Mouse (Mus musculus) MEL (cell line): ENCODE data around the gene Pold1. TPM values are rescaled to one million over a fixed set of nuclear protein-coding genes. Genes with fewer than 3 reads are reported as not detected.

ENCODE experiments used
- DNase-seq: peaks from one replicate; pipeline ENCODE4 v3.0.0; 2011; ENCODE audit warnings: low read depth, low spot score
- H3K27ac ChIP-seq: 2 replicates; pipeline ENCODE4 v1.5.1; 2012; ENCODE audit warnings: low read depth, mild to moderate bottlenecking, control low read depth, low read length, moderate library complexity; ENCODE audit not compliant: control insufficient read depth
- H3K27me3 ChIP-seq, 2 experiments: fragments of 150-350 bp in 1 of 2; sonication (generic) in 1 of 2; 2 replicates each; pipeline ENCODE4 v1.6.1; 2012; ENCODE audit warnings: low read length in 2 of 2, mild to moderate bottlenecking in 2 of 2, improper control_type of control experiment in 1 of 2, moderate library complexity in 1 of 2; ENCODE audit not compliant: insufficient read depth in 2 of 2, control insufficient read depth in 1 of 2
- H3K36me3 ChIP-seq, 2 experiments: 2 replicates each; pipeline ENCODE4 v1.6.1; 2012 to 2014; ENCODE audit warnings: low read length in 2 of 2, improper control_type of control experiment in 1 of 2, inconsistent platforms in 1 of 2, mild to moderate bottlenecking in 1 of 2; ENCODE audit not compliant: insufficient read depth in 2 of 2, control insufficient read depth in 1 of 2
- H3K4me1 ChIP-seq, 2 experiments: fragments of 150-350 bp in 1 of 2; sonication (generic) in 1 of 2; 2 replicates each; pipeline ENCODE4 v1.6.1; 2012; ENCODE audit warnings: low read length in 2 of 2, improper control_type of control experiment in 1 of 2, mild to moderate bottlenecking in 1 of 2; ENCODE audit not compliant: insufficient read depth in 2 of 2, control insufficient read depth in 1 of 2
- H3K4me3 ChIP-seq, 2 experiments: fragments of 150-350 bp in 1 of 2; sonication (generic) in 1 of 2; 2 replicates each; pipeline ENCODE4 v1.5.1; 2012; ENCODE audit warnings: low read depth in 2 of 2, low read length in 2 of 2, mild to moderate bottlenecking in 2 of 2, moderate library complexity in 2 of 2, control low read depth in 1 of 2, improper control_type of control experiment in 1 of 2; ENCODE audit not compliant: control insufficient read depth in 1 of 2, insufficient read depth in 1 of 2
- H3K79me2 ChIP-seq: 2 replicates; pipeline ENCODE4 v1.6.1; 2012; ENCODE audit warnings: mild to moderate bottlenecking, low read length, moderate library complexity; ENCODE audit not compliant: control insufficient read depth, poor library complexity, insufficient read depth
- H3K9ac ChIP-seq: 2 replicates; pipeline ENCODE4 v1.6.1; 2012; ENCODE audit warnings: low read depth, mild to moderate bottlenecking, control low read depth, low read length, moderate library complexity; ENCODE audit not compliant: control insufficient read depth, poor library complexity, severe bottlenecking
- H3K9me3 ChIP-seq: fragments of 150-350 bp; sonication (generic); replicated peaks from 2 replicates; pipeline ENCODE4 v1.6.1; 2012; ENCODE audit warnings: mild to moderate bottlenecking, low read length, improper control_type of control experiment, moderate library complexity; ENCODE audit not compliant: insufficient read depth
- BHLHE40 ChIP-seq: IDR thresholded peaks from 2 replicates; pipeline ENCODE4 v1.6.1; 2012; ENCODE audit warnings: low read depth, mild to moderate bottlenecking, inconsistent platforms, low read length, improper control_type of control experiment, borderline replicate concordance
- CHD2 ChIP-seq: IDR thresholded peaks from 2 replicates; pipeline ENCODE4 v1.6.1; 2011; ENCODE audit warnings: low read length, improper control_type of control experiment
- CTCF ChIP-seq, 3 experiments: IDR thresholded peaks in 2 of 3; conservative IDR thresholded peaks in 1 of 3; 2 replicates each; pipeline ENCODE4 v1.5.1; 2011 to 2012; ENCODE audit warnings: low read length in 3 of 3, low read depth in 2 of 3, mild to moderate bottlenecking in 2 of 3, improper control_type of control experiment in 1 of 3, inconsistent platforms in 1 of 3, mixed read lengths in 1 of 3, moderate library complexity in 1 of 3; ENCODE audit not compliant: control insufficient read depth in 1 of 3, insufficient read depth in 1 of 3, poor library complexity in 1 of 3, severe bottlenecking in 1 of 3
- E2F4 ChIP-seq: IDR thresholded peaks from 2 replicates; pipeline ENCODE4 v1.6.1; 2011; ENCODE audit warnings: low read depth, low read length, improper control_type of control experiment, borderline replicate concordance
- EP300 ChIP-seq, 2 experiments: IDR thresholded peaks; 2 replicates each; pipeline ENCODE4 v1.6.1; 2011; ENCODE audit warnings: improper control_type of control experiment in 2 of 2, low read length in 2 of 2, low read depth in 1 of 2, mild to moderate bottlenecking in 1 of 2
- ETS1 ChIP-seq: IDR thresholded peaks from 2 replicates; pipeline ENCODE4 v1.6.1; 2012; ENCODE audit warnings: low read depth, mild to moderate bottlenecking, inconsistent platforms, low read length, improper control_type of control experiment, moderate library complexity
- JUND ChIP-seq: IDR thresholded peaks from 2 replicates; pipeline ENCODE4 v1.6.1; 2011; ENCODE audit warnings: low read depth, mild to moderate bottlenecking, improper control_type of control experiment, low read length
- KAT2A ChIP-seq: conservative IDR thresholded peaks from 2 replicates; pipeline ENCODE4 v1.6.1; 2012; ENCODE audit warnings: low read depth, low read length, improper control_type of control experiment, inconsistent platforms
- MAFK ChIP-seq: IDR thresholded peaks from 2 replicates; pipeline ENCODE4 v1.6.1; 2011; ENCODE audit warnings: low read depth, mild to moderate bottlenecking, low read length, improper control_type of control experiment, borderline replicate concordance
- MAX ChIP-seq: IDR thresholded peaks from 2 replicates; pipeline ENCODE4 v1.6.1; 2011; ENCODE audit warnings: low read length, improper control_type of control experiment
- MYC ChIP-seq: IDR thresholded peaks from 2 replicates; pipeline ENCODE4 v1.6.1; 2011; ENCODE audit warnings: low read depth, mild to moderate bottlenecking, low read length, improper control_type of control experiment, moderate library complexity
- NELFE ChIP-seq: IDR thresholded peaks from 2 replicates; pipeline ENCODE4 v1.6.1; 2011; ENCODE audit warnings: low read depth, low read length, improper control_type of control experiment
- POLR2A ChIP-seq, 2 experiments: IDR thresholded peaks; 2 replicates each; pipeline ENCODE4 v1.6.1; 2011 to 2012; ENCODE audit warnings: low read length in 2 of 2, mild to moderate bottlenecking in 2 of 2, control low read depth in 1 of 2, improper control_type of control experiment in 1 of 2, low read depth in 1 of 2, moderate library complexity in 1 of 2; ENCODE audit not compliant: control insufficient read depth in 1 of 2, insufficient read depth in 1 of 2, poor library complexity in 1 of 2
- RAD21 ChIP-seq: IDR thresholded peaks from 2 replicates; pipeline ENCODE4 v1.6.1; 2011; ENCODE audit warnings: mild to moderate bottlenecking, low read depth, low read length, improper control_type of control experiment
- RCOR1 ChIP-seq: IDR thresholded peaks from 2 replicates; pipeline ENCODE4 v1.6.1; 2012; ENCODE audit warnings: low read depth, mild to moderate bottlenecking, inconsistent platforms, low read length, improper control_type of control experiment
- SIN3A ChIP-seq: IDR thresholded peaks from 2 replicates; pipeline ENCODE4 v1.6.1; 2012; ENCODE audit warnings: low read length, improper control_type of control experiment, inconsistent platforms
- SMC3 ChIP-seq: IDR thresholded peaks from 2 replicates; pipeline ENCODE4 v1.6.1; 2011; ENCODE audit warnings: low read depth, low read length, improper control_type of control experiment
- TAL1 ChIP-seq: IDR thresholded peaks from 2 replicates; pipeline ENCODE4 v1.6.1; 2012; ENCODE audit warnings: mild to moderate bottlenecking, inconsistent platforms, low read length, moderate library complexity, mixed read lengths
- TBP ChIP-seq: IDR thresholded peaks from 2 replicates; pipeline ENCODE4 v1.8.0; 2011; ENCODE audit warnings: low read depth, low read length, improper control_type of control experiment
- USF1 ChIP-seq: IDR thresholded peaks from 2 replicates; pipeline ENCODE4 v1.6.1; 2014; ENCODE audit warnings: low read depth, mild to moderate bottlenecking, inconsistent platforms, low read length, improper control_type of control experiment, moderate library complexity
- ZC3H11A ChIP-seq: IDR thresholded peaks from 2 replicates; pipeline ENCODE4 v1.6.1; 2012; ENCODE audit warnings: low read depth, mild to moderate bottlenecking, inconsistent platforms, low read length, improper control_type of control experiment
- ZKSCAN1 ChIP-seq: IDR thresholded peaks from 2 replicates; pipeline ENCODE4 v1.6.1; 2012; ENCODE audit warnings: low read depth, mild to moderate bottlenecking, inconsistent platforms, low read length, improper control_type of control experiment, moderate library complexity
- ZNF384 ChIP-seq: IDR thresholded peaks from 2 replicates; pipeline ENCODE4 v1.6.1; 2012; ENCODE audit warnings: low read depth, mild to moderate bottlenecking, inconsistent platforms, low read length, improper control_type of control experiment
- polyA plus RNA-seq, 2 experiments: library from polyadenylated mRNA; stranded (reverse) in 1 of 2; unstranded in 1 of 2; fragments of >175 nt in 1 of 2; fragments of >200 nt in 1 of 2; gene quantifications; 2 replicates each; pipeline versions ENCODE4 v1.2.1 to v1.2.4; 2012; ENCODE audit warnings: low replicate concordance in 2 of 2, low read depth in 1 of 2; ENCODE audit not compliant: insufficient read length in 2 of 2, insufficient read depth in 1 of 2, missing spikeins in 1 of 2
- total RNA-seq: library from RNA; depleted of rRNA; stranded (reverse); fragments of 300-350 nt; gene quantifications from 2 replicates; pipeline ENCODE4 v1.2.3, GENCODE M21; 2012

Pold1 gene
- total and polyA plus RNA-seq, 3 experiments = 87.8 to 104 TPM; not detected in 1

DNA sequence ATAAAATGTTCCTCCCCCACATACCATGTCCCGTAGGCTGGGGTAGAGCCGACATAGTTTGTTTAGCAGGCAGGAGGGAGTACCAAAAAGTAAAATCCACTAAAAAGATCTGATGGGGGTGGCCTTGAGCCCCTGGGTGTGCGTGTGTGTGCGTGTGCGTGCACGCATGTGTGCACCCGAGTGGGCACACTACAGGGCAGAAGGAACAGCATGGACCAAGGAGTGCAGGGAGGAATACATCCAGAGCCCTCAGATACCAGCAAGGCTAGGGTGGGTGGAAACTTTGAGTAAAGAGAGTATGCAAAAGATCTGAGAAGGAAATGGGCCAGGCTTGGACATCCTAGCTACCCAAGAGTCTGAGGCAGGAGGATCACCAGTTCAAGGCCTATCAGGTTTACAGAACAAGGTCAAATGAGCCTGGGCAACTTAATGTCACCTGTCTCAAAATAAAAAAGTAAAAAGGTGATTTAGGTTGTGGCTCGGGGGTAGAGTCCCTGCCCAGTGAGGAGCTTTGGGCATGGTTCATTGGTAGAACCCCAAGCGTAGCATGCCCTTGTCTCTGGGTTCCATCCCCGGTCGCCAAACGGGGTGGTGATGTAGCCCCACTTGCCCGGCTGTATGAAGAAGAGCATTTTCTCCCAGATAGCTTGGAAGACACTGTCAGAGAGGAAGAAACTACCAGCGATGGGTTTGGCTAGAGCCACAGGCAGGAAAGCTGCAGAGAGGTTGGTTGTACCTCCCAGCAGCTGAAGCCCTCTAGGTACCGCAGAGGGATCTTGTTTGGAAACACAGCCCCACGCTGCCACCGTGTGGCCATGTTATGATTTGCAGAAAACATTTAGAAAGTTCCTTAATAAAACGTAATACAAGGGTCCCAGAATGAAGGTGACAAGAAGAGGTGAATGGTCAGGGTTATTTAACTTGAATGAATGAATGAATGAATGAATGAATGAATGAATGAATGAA lies 12.1 kb upstream of the Pold1 start:
- no peak overlapping the region for H3K4me3 ChIP-seq
- no peaks in the 10 kb centered on the region for H3K27me3 ChIP-seq
- no peak overlapping the region for H3K27ac ChIP-seq
- peak; percentile 83 for DNase-seq
- H3K9ac ChIP-seq = no peak overlapping the region
- H3K36me3 ChIP-seq = peaks cover 0 to 4% of the 10 kb centered on the region in 2 experiments; a peak in 1 of 4 replicates
- peaks cover 0 to 7% of the 10 kb centered on the region in 2 experiments; a peak in 3 of 4 replicates for H3K4me1 ChIP-seq
- no peaks in the 10 kb centered on the region for H3K79me2 ChIP-seq
- TF ChIP-seq ZC3H11A (peak; percentile 62), RAD21 (peak; percentile 83), SMC3 (peak; percentile 76), MAFK (no peak), CTCF (IDR thresholded peaks at IDR 0.05 in 2 of 3, conservative IDR thresholded peaks at IDR 0.05 in 1 of 3; ENCODE audit: control insufficient read depth in 1 of 3, insufficient read depth in 1 of 3, low read depth in 2 of 3, low read length in 3 of 3, poor library complexity in 1 of 3, severe bottlenecking in 1 of 3) (peak; percentile 56 to 77 (median 67))
- no peaks in the 10 kb centered on the region for H3K9me3 ChIP-seq

DNA sequence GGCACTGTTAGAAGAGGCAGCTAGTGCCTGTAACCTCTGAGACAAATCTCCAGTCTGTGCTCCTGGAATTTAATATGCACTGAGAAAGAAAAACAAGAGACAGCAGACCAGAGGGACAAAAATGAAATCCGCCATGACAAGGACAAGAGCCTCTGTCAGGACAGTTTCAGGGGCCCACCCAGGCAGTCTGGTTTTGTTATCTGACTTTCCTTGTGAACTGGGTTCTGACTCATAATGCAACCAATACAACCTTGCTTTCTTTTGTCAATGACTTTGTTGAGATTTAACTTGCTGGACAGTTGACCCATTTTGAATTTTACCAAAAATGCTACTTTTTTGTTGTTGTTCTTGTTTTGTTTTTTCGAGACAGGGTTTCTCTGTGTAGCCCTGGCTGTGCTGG lies 9.0 kb upstream of the Pold1 start:
- H3K4me1 ChIP-seq = peaks cover 0 to 14% of the 10 kb centered on the region in 2 experiments; a peak in 3 of 4 replicates
- no peak overlapping the region for H3K9ac ChIP-seq
- H3K4me3 ChIP-seq = no peak overlapping the region
- no peak for TF ChIP-seq ZKSCAN1
- TF ChIP-seq TBP = no peak
- TF ChIP-seq E2F4 = no peak
- TF ChIP-seq RAD21 = no peak
- no peak for TF ChIP-seq SIN3A
- TF ChIP-seq POLR2A (IDR thresholded peaks at IDR 0.05; ENCODE audit: control insufficient read depth in 1 of 2, insufficient read depth in 1 of 2, low read depth in 1 of 2, low read length in 2 of 2, poor library complexity in 1 of 2) = no peak
- no peak for DNase-seq
- no peak overlapping the region for H3K27ac ChIP-seq
- H3K79me2 ChIP-seq = peaks cover 5% of the 10 kb centered on the region
- no peaks in the 10 kb centered on the region for H3K27me3 ChIP-seq
- peaks cover 0 to 4% of the 10 kb centered on the region in 2 experiments; a peak in 1 of 4 replicates for H3K36me3 ChIP-seq
- no peaks in the 10 kb centered on the region for H3K9me3 ChIP-seq

DNA sequence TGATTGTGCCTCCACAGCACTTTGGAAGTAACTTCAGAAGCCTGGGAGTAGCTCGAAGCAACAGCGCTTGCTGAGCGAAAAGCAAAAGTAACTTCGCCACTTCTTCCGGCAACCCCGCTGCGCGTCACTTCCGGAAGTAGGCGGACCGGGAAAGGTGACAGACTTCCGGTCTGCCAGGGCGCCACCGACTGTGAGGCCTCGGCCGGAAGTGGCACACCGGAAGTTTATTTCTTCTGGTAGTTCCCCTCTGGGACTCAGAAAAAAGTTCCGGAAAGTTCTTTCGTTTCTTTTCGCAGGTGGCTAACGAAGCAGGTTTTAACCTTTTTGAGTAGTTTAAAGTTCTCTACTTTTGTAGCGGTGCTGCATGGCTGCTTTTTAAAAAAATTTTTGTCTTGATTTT lies 5.2 kb upstream of the Pold1 start, which contains the start of gene Nr1h2:
Gene Nr1h2, minus strand, starts transcription at position 126 of the 400 bp plus-strand sequence.
- Histone ChIP-seq H3K27ac (peak within 1 kb of the TSS; percentile 89), H3K9ac (peak within 1 kb of the TSS; percentile 86)
- DNase-seq = peak; percentile 97
- TF ChIP-seq ZNF384 (peak; percentile 49; the same call in 1 of the 2 replicates), ETS1 (peak; percentile 59; the same call in 1 of the 2 replicates), SIN3A (peak; percentile 90; the same call in 1 of the 2 replicates), BHLHE40 (no peak), SMC3 (no peak), JUND (no peak), CHD2 (no peak), MYC (0 out of 2 replicates have a peak, but pooled peaks have one; percentile 40), RCOR1 (no peak), TBP (peak; percentile 82), KAT2A (no peak; the same call in 1 of the 2 replicates), EP300 (IDR thresholded peaks at IDR 0.05; ENCODE audit: low read depth in 1 of 2, low read length in 2 of 2) (0 out of 4 replicates have a peak, but pooled peaks of 1 of the 2 experiments have one; percentile 1), POLR2A (IDR thresholded peaks at IDR 0.05; ENCODE audit: control insufficient read depth in 1 of 2, insufficient read depth in 1 of 2, low read depth in 1 of 2, low read length in 2 of 2, poor library complexity in 1 of 2) (peak in 1 of 2 experiments; percentile 79; a peak in 3 of 4 replicates), E2F4 (no peak), MAX (no peak), NELFE (peak; percentile 63), USF1 (no peak), TAL1 (no peak)

More for the DNA sequence above, 5.2 kb upstream of the Pold1 start, which contains the start of gene Nr1h2:
- Histone ChIP-seq H3K4me1 (peaks cover 0 to 15% of the 10 kb centered on the region in 2 experiments; a peak in 3 of 4 replicates), H3K27me3 (no peaks in the 10 kb centered on the region), H3K4me3 (peak within 1 kb of the TSS; percentile 77 to 93), H3K9me3 (no peaks in the 10 kb centered on the region), H3K79me2 (peaks cover 7% of the 10 kb centered on the region), H3K36me3 (peaks cover 0 to 4% of the 10 kb centered on the region in 2 experiments; a peak in 1 of 4 replicates)
